Mouse (Mus musculus): ENCODE data around the gene Ankrd36.

GRCm38 (mm10) chr11:5545457-5545856, 24.0 kb upstream of the Ankrd36 start:
- TF ChIP-seq CTCF (IDR thresholded peaks at IDR 0.05; ENCODE audit: low read depth) (no peak), EP300 (IDR thresholded peaks at IDR 0.05; ENCODE audit: low read depth) (no peak)
